Mouse (Mus musculus): ENCODE results near the gene Fam19a1. TPM values are rescaled to one million over a fixed set of nuclear protein-coding genes. Genes with fewer than 3 reads are reported as not detected.
"Not testable (repeated sequence)": the region's sequence is repeated elsewhere in the genome, so short reads cannot be mapped to it uniquely, and the experiment has no call there.

Gene Fam19a1
- polyA plus RNA-seq, 1 experiment = 4.0 TPM

- DNase-seq = peak in 1 of 2 experiments; percentile 8
- TF ChIP-seq POLR2A (IDR thresholded peaks at IDR 0.05; ENCODE audit: borderline replicate concordance, insufficient read depth, low read length) (no peak), CTCF (IDR thresholded peaks at IDR 0.05; ENCODE audit: borderline replicate concordance, insufficient read depth, low read depth, low read length) (no peak)
- H3K27ac ChIP-seq (ENCODE audit: insufficient read depth, low read length) = no peak overlapping the region
- no peak overlapping the region for H3K4me3 ChIP-seq (replicated peaks; ENCODE audit: insufficient read depth, low read depth, low read length)
- no peaks in the 10 kb centered on the region for H3K27me3 ChIP-seq (ENCODE audit: control insufficient read depth, insufficient read depth, low read length)
- 19% methylated on average over 4 of the region's 4 CpGs for WGBS
- no peaks in the 10 kb centered on the region for H3K4me1 ChIP-seq (ENCODE audit: control insufficient read depth, insufficient read depth, low read length)
These were observed 70.4 kb downstream of the Fam19a1 start for GRCm38 (mm10) chr6:96183392-96183791.

GRCm38 (mm10) chr6:96186517-96186916, 73.6 kb downstream of the Fam19a1 start:
- H3K27ac ChIP-seq (ENCODE audit: insufficient read depth, low read length) = no peak overlapping the region
- no peaks in the 10 kb centered on the region for H3K27me3 ChIP-seq (ENCODE audit: control insufficient read depth, insufficient read depth, low read length)
- 78% methylated on average over 2 of the region's 2 CpGs for WGBS
- DNase-seq = no peak
- no peak overlapping the region for H3K4me3 ChIP-seq (replicated peaks; ENCODE audit: insufficient read depth, low read depth, low read length)
- H3K4me1 ChIP-seq (ENCODE audit: control insufficient read depth, insufficient read depth, low read length) = no peaks in the 10 kb centered on the region
- TF ChIP-seq CTCF (IDR thresholded peaks at IDR 0.05; ENCODE audit: borderline replicate concordance, insufficient read depth, low read depth, low read length) (no peak), POLR2A (IDR thresholded peaks at IDR 0.05; ENCODE audit: borderline replicate concordance, insufficient read depth, low read length) (no peak)

- WGBS = 76% methylated on average over 2 of the region's 2 CpGs
- not testable (repeated sequence) for H3K27me3 ChIP-seq (ENCODE audit: control insufficient read depth, insufficient read depth, low read length); DNase-seq; H3K27ac ChIP-seq (ENCODE audit: insufficient read depth, low read length); H3K4me3 ChIP-seq (replicated peaks; ENCODE audit: insufficient read depth, low read depth, low read length); H3K4me1 ChIP-seq (ENCODE audit: control insufficient read depth, insufficient read depth, low read length)
These were observed 86.0 kb downstream of the Fam19a1 start for GRCm38 (mm10) chr6:96198991-96199390.

- 95% methylated on average over 2 of the region's 2 CpGs for WGBS
- no peak for DNase-seq
These were observed 92.4 kb downstream of the Fam19a1 start for GRCm38 (mm10) chr6:96205395-96205794.

GRCm38 (mm10) chr6:96234806-96235205, 121.9 kb downstream of the Fam19a1 start:
- Histone ChIP-seq H3K4me1 (ENCODE audit: control insufficient read depth, insufficient read depth, low read length) (no peaks in the 10 kb centered on the region), H3K27ac (ENCODE audit: insufficient read depth, low read length) (no peak overlapping the region), H3K4me3 (replicated peaks; ENCODE audit: insufficient read depth, low read depth, low read length) (no peak overlapping the region), H3K27me3 (ENCODE audit: control insufficient read depth, insufficient read depth, low read length) (no peaks in the 10 kb centered on the region)
- TF ChIP-seq CTCF (IDR thresholded peaks at IDR 0.05; ENCODE audit: borderline replicate concordance, insufficient read depth, low read depth, low read length) (no peak), POLR2A (IDR thresholded peaks at IDR 0.05; ENCODE audit: borderline replicate concordance, insufficient read depth, low read length) (no peak)
- DNase-seq = no peak

More at GRCm38 (mm10) chr6:96205395-96205794, 92.4 kb downstream of the Fam19a1 start:
- TF ChIP-seq POLR2A (IDR thresholded peaks at IDR 0.05; ENCODE audit: borderline replicate concordance, insufficient read depth, low read length) = no peak
- TF ChIP-seq CTCF (IDR thresholded peaks at IDR 0.05; ENCODE audit: borderline replicate concordance, insufficient read depth, low read depth, low read length) = no peak
- Histone ChIP-seq H3K27ac (ENCODE audit: insufficient read depth, low read length) (no peak overlapping the region), H3K4me1 (ENCODE audit: control insufficient read depth, insufficient read depth, low read length) (no peaks in the 10 kb centered on the region), H3K27me3 (ENCODE audit: control insufficient read depth, insufficient read depth, low read length) (no peaks in the 10 kb centered on the region), H3K4me3 (replicated peaks; ENCODE audit: insufficient read depth, low read depth, low read length) (no peak overlapping the region)

- no peaks in the 10 kb centered on the region for H3K27me3 ChIP-seq (ENCODE audit: control insufficient read depth, insufficient read depth, low read length)
- 51% methylated on average over 3 of the region's 3 CpGs for WGBS
- H3K4me3 ChIP-seq (replicated peaks; ENCODE audit: insufficient read depth, low read depth, low read length) = no peak overlapping the region
- no peak for DNase-seq
- no peak overlapping the region for H3K27ac ChIP-seq (ENCODE audit: insufficient read depth, low read length)
- H3K4me1 ChIP-seq (ENCODE audit: control insufficient read depth, insufficient read depth, low read length) = no peaks in the 10 kb centered on the region
- TF ChIP-seq CTCF (IDR thresholded peaks at IDR 0.05; ENCODE audit: borderline replicate concordance, insufficient read depth, low read depth, low read length) (no peak), POLR2A (IDR thresholded peaks at IDR 0.05; ENCODE audit: borderline replicate concordance, insufficient read depth, low read length) (no peak)
These were observed 131.4 kb downstream of the Fam19a1 start for GRCm38 (mm10) chr6:96244320-96244719.

GRCm38 (mm10) chr6:96252001-96252400, 139.0 kb downstream of the Fam19a1 start:
- TF ChIP-seq POLR2A (IDR thresholded peaks at IDR 0.05; ENCODE audit: borderline replicate concordance, insufficient read depth, low read length) = no peak
- TF ChIP-seq CTCF (IDR thresholded peaks at IDR 0.05; ENCODE audit: borderline replicate concordance, insufficient read depth, low read depth, low read length) = no peak
- Histone ChIP-seq H3K4me3 (replicated peaks; ENCODE audit: insufficient read depth, low read depth, low read length) (no peak overlapping the region), H3K27ac (ENCODE audit: insufficient read depth, low read length) (no peak overlapping the region), H3K4me1 (ENCODE audit: control insufficient read depth, insufficient read depth, low read length) (no peaks in the 10 kb centered on the region), H3K27me3 (ENCODE audit: control insufficient read depth, insufficient read depth, low read length) (no peaks in the 10 kb centered on the region; the same call in 1 of the 2 replicates)
- DNase-seq = no peak
- WGBS = 86% methylated on average over 3 of the region's 3 CpGs

GRCm38 (mm10) chr6:96254815-96255214, 141.9 kb downstream of the Fam19a1 start:
- H3K4me1 ChIP-seq (ENCODE audit: control insufficient read depth, insufficient read depth, low read length) = no peaks in the 10 kb centered on the region
- peak; percentile 10 to 37 for DNase-seq
- no peaks in the 10 kb centered on the region; the same call in 1 of the 2 replicates for H3K27me3 ChIP-seq (ENCODE audit: control insufficient read depth, insufficient read depth, low read length)
- TF ChIP-seq POLR2A (IDR thresholded peaks at IDR 0.05; ENCODE audit: borderline replicate concordance, insufficient read depth, low read length) = no peak
- TF ChIP-seq CTCF (IDR thresholded peaks at IDR 0.05; ENCODE audit: borderline replicate concordance, insufficient read depth, low read depth, low read length) = no peak
- WGBS = 30% methylated on average over 2 of the region's 2 CpGs
- H3K4me3 ChIP-seq (replicated peaks; ENCODE audit: insufficient read depth, low read depth, low read length) = no peak overlapping the region
- no peak overlapping the region for H3K27ac ChIP-seq (ENCODE audit: insufficient read depth, low read length)
